Mouse (Mus musculus) liver, embryonic 14.5 days (tissue): ENCODE data around the gene Evpl. TPM values are rescaled to one million over a fixed set of nuclear protein-coding genes. Genes with fewer than 3 reads are reported as not detected.

ENCODE experiments used
- ATAC-seq: fragments of 200-750 bp; cut with Nextera tagmentation; 2 replicates; pipeline ENCODE4 v1.8.0; 2017; ENCODE audit warnings: moderate number of reproducible peaks, mild to moderate bottlenecking, moderate library complexity; ENCODE audit not compliant: insufficient read depth
- DNase-seq, 3 experiments: peaks; one replicate each; pipeline ENCODE4 v3.0.0-alpha.2; 2012 to 2013; ENCODE audit warnings: low read depth in 3 of 3, low spot score in 3 of 3
- H3K27ac ChIP-seq: fragments of 300-500 bp; sonication (generic); 2 replicates; pipeline ENCODE4 v1.5.1; 2014; ENCODE audit warnings: moderate library complexity, mild to moderate bottlenecking, control low read depth, inconsistent platforms
- H3K27me3 ChIP-seq: fragments of 300-500 bp; sonication (generic); 2 replicates; pipeline ENCODE4 v1.6.1; 2014; ENCODE audit warnings: mild to moderate bottlenecking, low read length, moderate library complexity; ENCODE audit not compliant: control insufficient read depth, insufficient read depth
- H3K36me3 ChIP-seq: fragments of 300-500 bp; sonication (generic); replicated peaks from 2 replicates; pipeline ENCODE4 v1.6.1; 2014; ENCODE audit warnings: low read depth; ENCODE audit not compliant: control insufficient read depth, insufficient read depth
- H3K4me1 ChIP-seq, 2 experiments: fragments of 200-500 bp in 1 of 2; fragments of 300-500 bp in 1 of 2; sonication (generic) in 1 of 2; replicated peaks; 2 replicates each; pipeline ENCODE4 v1.6.1; 2012 to 2014; ENCODE audit warnings: antibody characterized with exemption in 1 of 2, inconsistent platforms in 1 of 2, low read length in 1 of 2; ENCODE audit not compliant: control insufficient read depth in 2 of 2, insufficient read depth in 2 of 2
- H3K4me2 ChIP-seq: fragments of 300-500 bp; sonication (generic); 2 replicates; pipeline ENCODE4 v1.6.1; 2014; ENCODE audit warnings: low read depth, mild to moderate bottlenecking, control low read depth, moderate library complexity
- H3K4me3 ChIP-seq, 2 experiments: fragments of 200-500 bp in 1 of 2; fragments of 300-500 bp in 1 of 2; sonication (generic) in 1 of 2; 2 replicates each; pipeline ENCODE4 v1.5.1; 2012 to 2014; ENCODE audit warnings: low read depth in 2 of 2, low read length in 2 of 2, mild to moderate bottlenecking in 2 of 2, control low read depth in 1 of 2, inconsistent platforms in 1 of 2, moderate library complexity in 1 of 2; ENCODE audit not compliant: insufficient read depth in 1 of 2
- H3K9ac ChIP-seq: fragments of 300-500 bp; sonication (generic); replicated peaks from 2 replicates; pipeline ENCODE4 v1.6.1; 2014; ENCODE audit warnings: mild to moderate bottlenecking, control low read depth, moderate library complexity
- H3K9me3 ChIP-seq: fragments of 300-500 bp; sonication (generic); 2 replicates; pipeline ENCODE4 v1.6.1; 2016; ENCODE audit warnings: low read length, mixed read lengths; ENCODE audit not compliant: control insufficient read depth
- CTCF ChIP-seq: IDR thresholded peaks from 2 replicates; pipeline ENCODE4 v1.5.1; 2016; ENCODE audit warnings: antibody characterized with exemption, low read depth, control low read depth
- EP300 ChIP-seq: IDR thresholded peaks from 2 replicates; pipeline ENCODE4 v1.6.1; 2016; ENCODE audit warnings: antibody characterized with exemption, low read depth
- WGBS: fragments of 180-500 bp; shearing (Covaris S2); extraction: QIAGEN DNeasy Blood & Tissue Kit; methylation state at CpG from one replicate; pipeline ENCODE4 v1.1.7; 2014; ENCODE audit not compliant: insufficient replicate concordance; 5-methylcytosine and 5-hydroxymethylcytosine counted together
- polyA plus RNA-seq, 2 experiments: library from polyadenylated mRNA; depleted of rRNA in 1 of 2; stranded (reverse) in 1 of 2; unstranded in 1 of 2; fragments of >200 nt; fragmentation: Nextera tagmentation in 1 of 2; extraction: Ambion mirVana in 1 of 2; gene quantifications; 2 replicates each; pipeline versions ENCODE4 v1.2.1 to v1.2.3; 2012 to 2014

Evpl gene
- polyA plus RNA-seq, 2 experiments, result 0.04 to 0.09 TPM

- Histone ChIP-seq H3K4me2 (no peak overlapping the region), H3K4me1 (peaks cover 0 to 7% of the 10 kb centered on the region in 2 experiments; a peak in 2 of 4 replicates), H3K4me3 (no peak overlapping the region), H3K9me3 (no peaks in the 10 kb centered on the region), H3K9ac (no peak overlapping the region), H3K27me3 (no peaks in the 10 kb centered on the region), H3K36me3 (peaks cover 74% of the 10 kb centered on the region), H3K27ac (no peak overlapping the region)
- DNase-seq (no peak), ATAC-seq (no peak)
- 64% methylated on average over 4 of the region's 4 CpGs for WGBS
- TF ChIP-seq EP300, result no peak
- no peak for TF ChIP-seq CTCF
Observed at GRCm38 (mm10) chr11:116265850-116266249, 28.0 kb upstream of the Evpl start.

DNA sequence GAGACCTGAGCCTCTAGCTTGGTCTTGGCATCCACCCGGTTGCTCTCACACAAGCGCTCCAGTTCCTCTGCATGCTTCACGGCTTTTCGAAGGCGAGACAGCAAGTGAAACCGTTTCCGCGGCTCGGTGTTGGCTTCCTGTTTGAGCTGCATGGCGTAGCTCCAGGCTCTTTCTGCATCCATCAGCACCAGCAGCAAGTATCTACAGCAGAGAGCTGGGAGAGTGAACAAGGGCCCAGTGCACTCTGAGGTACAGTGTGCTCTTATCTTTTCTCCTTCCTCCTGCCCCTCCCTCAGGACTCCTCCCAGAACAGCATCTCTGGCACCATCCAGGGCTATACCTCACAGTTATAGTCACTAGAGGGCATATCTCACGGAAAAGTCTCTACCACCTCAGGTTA lies 27.5 kb upstream of the Evpl start:
- ATAC-seq, result peak; percentile 81
- Histone ChIP-seq H3K4me2 (no peak overlapping the region), H3K36me3 (peaks cover 78% of the 10 kb centered on the region), H3K9ac (no peak overlapping the region), H3K27ac (no peak overlapping the region), H3K4me1 (peaks cover 0 to 7% of the 10 kb centered on the region in 2 experiments; a peak in 2 of 4 replicates), H3K9me3 (no peaks in the 10 kb centered on the region), H3K27me3 (no peaks in the 10 kb centered on the region), H3K4me3 (no peak overlapping the region)
- peak; percentile 19 to 26 (median 23) for DNase-seq
- TF ChIP-seq CTCF, result peak; percentile 29
- TF ChIP-seq EP300, result no peak
- WGBS, result 66% methylated on average over 11 of the region's 11 CpGs

DNA sequence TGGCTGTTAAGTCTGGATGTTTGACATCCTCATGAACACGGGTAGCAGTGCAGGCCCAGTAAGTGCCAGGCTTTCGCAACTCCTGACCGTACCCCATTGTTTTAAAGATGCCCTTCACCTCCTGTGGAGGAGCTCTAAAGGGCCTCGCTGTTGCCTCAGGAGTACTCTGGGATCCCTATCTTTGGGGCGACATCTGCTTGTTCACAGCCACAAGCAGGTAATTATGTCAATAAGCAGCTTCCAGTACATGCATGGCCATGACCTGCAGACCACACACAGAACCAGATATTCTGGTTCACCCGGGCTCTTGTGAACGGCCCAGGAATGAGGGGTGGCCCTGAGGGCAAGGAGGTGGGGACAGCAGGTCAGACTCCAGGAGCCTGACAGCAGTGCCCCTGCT lies 22.4 kb upstream of the Evpl start:
- WGBS, result 68% methylated on average over 7 of the region's 7 CpGs
- H3K4me2 ChIP-seq, result no peak overlapping the region
- TF ChIP-seq EP300, result no peak
- TF ChIP-seq CTCF, result no peak
- H3K9ac ChIP-seq, result no peak overlapping the region
- H3K36me3 ChIP-seq, result peaks cover 68% of the 10 kb centered on the region
- no peak overlapping the region for H3K4me3 ChIP-seq
- no peaks in the 10 kb centered on the region for H3K27me3 ChIP-seq
- H3K9me3 ChIP-seq, result no peaks in the 10 kb centered on the region
- peaks cover 0 to under 1% of the 10 kb centered on the region in 2 experiments; a peak in 2 of 4 replicates for H3K4me1 ChIP-seq
- no peak for ATAC-seq
- no peak for DNase-seq
- H3K27ac ChIP-seq, result no peak overlapping the region

GRCm38 (mm10) chr11:116259461-116259860 lies 21.6 kb upstream of the Evpl start:
- DNase-seq (no peak), ATAC-seq (peak; percentile 48; the same call in 1 of the 2 replicates)
- WGBS, result 50% methylated on average over 8 of the region's 8 CpGs
- H3K9ac ChIP-seq, result no peak overlapping the region
- TF ChIP-seq EP300, result 0 out of 2 replicates have a peak, but pooled peaks have one; percentile 15
- no peak for TF ChIP-seq CTCF
- H3K36me3 ChIP-seq, result peaks cover 67% of the 10 kb centered on the region
- H3K27me3 ChIP-seq, result no peaks in the 10 kb centered on the region
- H3K4me1 ChIP-seq, result no peaks in the 10 kb centered on the region
- no peak overlapping the region for H3K4me3 ChIP-seq
- no peaks in the 10 kb centered on the region for H3K9me3 ChIP-seq
- H3K4me2 ChIP-seq, result no peak overlapping the region
- no peak overlapping the region for H3K27ac ChIP-seq

GRCm38 (mm10) chr11:116255982-116256675 lies 18.3 kb upstream of the Evpl start:
- WGBS, result 67% methylated on average over 9 of the region's 9 CpGs
- ATAC-seq (no peak), DNase-seq (no peak)
- Histone ChIP-seq H3K4me3 (no peak overlapping the region), H3K4me1 (no peaks in the 10 kb centered on the region), H3K27me3 (no peaks in the 10 kb centered on the region), H3K9ac (no peak overlapping the region), H3K4me2 (no peak overlapping the region), H3K9me3 (no peaks in the 10 kb centered on the region), H3K36me3 (peaks cover 61% of the 10 kb centered on the region), H3K27ac (no peak overlapping the region)
- no peak for TF ChIP-seq EP300
- TF ChIP-seq CTCF, result no peak
